Mouse (Mus musculus) liver, postnatal 0 days (tissue): ENCODE measurements around the gene Cacng4. TPM values are rescaled to one million over a fixed set of nuclear protein-coding genes. Genes with fewer than 3 reads are reported as not detected.
A peak's percentile ranks its signal among the peaks of the same experiment; 100 is the strongest.

Experiments used
- ATAC-seq: fragments of 200-750 bp; cut with Nextera tagmentation; 2 replicates; pipeline ENCODE4 v1.8.0; 2017; ENCODE audit warnings: mild to moderate bottlenecking, moderate library complexity
- DNase-seq: peaks from one replicate; pipeline ENCODE4 v3.0.0-alpha.2; 2016
- H3K27ac ChIP-seq: fragments of 300-500 bp; sonication (generic); 2 replicates; pipeline ENCODE4 v1.5.1; 2014; ENCODE audit warnings: antibody characterized with exemption, moderate library complexity, mild to moderate bottlenecking, low read depth
- H3K27me3 ChIP-seq: fragments of 300-500 bp; sonication (generic); 2 replicates; pipeline ENCODE4 v1.6.1; 2014; ENCODE audit warnings: low read length, control low read depth, mixed read lengths; ENCODE audit not compliant: insufficient read depth
- H3K36me3 ChIP-seq: fragments of 300-500 bp; sonication (generic); replicated peaks from 2 replicates; pipeline ENCODE4 v1.6.1; 2014; ENCODE audit warnings: mild to moderate bottlenecking, control low read depth, low read length, moderate library complexity, mixed read lengths; ENCODE audit not compliant: insufficient read depth
- H3K4me1 ChIP-seq: fragments of 300-500 bp; sonication (generic); 2 replicates; pipeline ENCODE4 v1.6.1; 2014; ENCODE audit warnings: antibody characterized with exemption, mild to moderate bottlenecking, control low read depth; ENCODE audit not compliant: insufficient read depth
- H3K4me2 ChIP-seq: fragments of 300-500 bp; sonication (generic); 2 replicates; pipeline ENCODE4 v1.6.1; 2014; ENCODE audit warnings: low read depth, mild to moderate bottlenecking, low read length, moderate library complexity, mixed read lengths
- H3K4me3 ChIP-seq: fragments of 300-500 bp; sonication (generic); 2 replicates; pipeline ENCODE4 v1.5.1; 2014; ENCODE audit warnings: low read depth, low read length
- H3K9ac ChIP-seq: fragments of 300-500 bp; sonication (generic); replicated peaks from 2 replicates; pipeline ENCODE4 v1.6.1; 2014; ENCODE audit warnings: mild to moderate bottlenecking, moderate library complexity
- H3K9me3 ChIP-seq: fragments of 300-500 bp; sonication (generic); 2 replicates; pipeline ENCODE4 v1.6.1; 2016; ENCODE audit warnings: mild to moderate bottlenecking, control low read depth, low read length, mixed read lengths
- CTCF ChIP-seq: sonication (generic); IDR thresholded peaks from 2 replicates; pipeline ENCODE4 v1.5.1; 2016; ENCODE audit warnings: antibody characterized with exemption, low read depth
- EP300 ChIP-seq: IDR thresholded peaks from 2 replicates; pipeline ENCODE4 v1.6.1; 2016; ENCODE audit warnings: antibody characterized with exemption, low read depth, mild to moderate bottlenecking
- WGBS: fragments of 180-500 bp; shearing (Covaris S2); extraction: QIAGEN DNeasy Blood & Tissue Kit; methylation state at CpG from one replicate; pipeline ENCODE4 v1.1.7; 2014; ENCODE audit not compliant: insufficient replicate concordance; 5-methylcytosine and 5-hydroxymethylcytosine counted together
- polyA plus RNA-seq: library from polyadenylated mRNA; unstranded; fragments of >200 nt; fragmentation: Nextera tagmentation; extraction: Ambion mirVana; gene quantifications from 2 replicates; pipeline ENCODE4 v1.2.1, GENCODE M21; 2015

Cacng4 gene
- polyA plus RNA-seq, 1 experiment from 2014 or later: not detected

DNA sequence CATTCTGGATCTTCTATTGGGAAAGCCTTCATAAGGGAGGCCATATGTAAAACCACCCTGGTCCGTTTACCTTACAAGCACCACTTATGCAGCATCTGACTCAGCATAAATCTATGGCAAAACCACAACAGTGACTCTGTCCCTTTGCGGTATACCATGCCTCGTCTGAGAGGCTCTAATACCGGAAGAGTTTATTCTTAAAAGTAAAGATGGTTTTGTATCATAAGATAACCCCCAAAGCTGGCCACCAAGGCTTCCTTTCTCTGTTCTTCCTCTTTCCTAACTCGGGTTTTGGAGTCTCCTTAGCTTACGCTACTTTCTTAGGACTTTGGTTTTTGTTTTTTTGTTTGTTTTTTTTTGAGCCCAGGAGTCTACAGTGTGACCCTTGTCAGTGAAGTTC is 101.0 kb downstream of the Cacng4 start:
- no peak overlapping the region for H3K4me2 ChIP-seq
- H3K27ac ChIP-seq: no peak overlapping the region
- 0 out of 2 replicates have a peak, but pooled peaks cover 2% of the 10 kb centered on the region for H3K4me1 ChIP-seq
- H3K9me3 ChIP-seq: no peaks in the 10 kb centered on the region
- no peak for ATAC-seq
- DNase-seq: no peak
- no peak overlapping the region for H3K4me3 ChIP-seq
- WGBS: 36% methylated on average over 6 of the region's 6 CpGs
- peaks cover 1% of the 10 kb centered on the region; the same call in 1 of the 2 replicates for H3K36me3 ChIP-seq
- no peak overlapping the region for H3K9ac ChIP-seq
- no peaks in the 10 kb centered on the region for H3K27me3 ChIP-seq
- TF ChIP-seq CTCF: no peak
- peak; percentile 13; the same call in 1 of the 2 replicates for TF ChIP-seq EP300

DNA sequence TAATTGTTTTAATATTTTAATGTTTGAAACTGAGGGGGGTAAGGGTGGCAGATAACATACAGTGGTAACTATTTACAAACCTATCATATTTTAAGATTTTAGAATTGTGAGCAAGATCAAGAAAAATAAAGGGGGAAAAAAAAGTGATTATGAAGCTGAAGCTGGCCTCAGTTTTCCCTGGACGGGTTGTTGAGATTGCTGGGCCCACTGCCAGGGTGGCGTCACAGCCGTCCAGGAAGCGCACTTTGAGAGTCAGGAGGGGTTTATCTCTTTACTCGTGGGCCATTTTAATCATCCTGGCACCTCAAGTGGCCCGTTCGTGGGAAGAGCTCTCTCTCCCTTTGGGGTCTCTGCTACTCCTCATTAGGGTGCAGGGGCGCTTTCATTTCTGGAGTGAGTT is 102.8 kb downstream of the Cacng4 start:
- no peak for TF ChIP-seq EP300
- TF ChIP-seq CTCF: no peak
- Histone ChIP-seq H3K4me3 (no peak overlapping the region), H3K9ac (no peak overlapping the region), H3K9me3 (no peaks in the 10 kb centered on the region), H3K4me1 (0 out of 2 replicates have a peak, but pooled peaks cover 2% of the 10 kb centered on the region), H3K27me3 (no peaks in the 10 kb centered on the region), H3K27ac (no peak overlapping the region), H3K4me2 (no peak overlapping the region), H3K36me3 (peaks cover 5% of the 10 kb centered on the region)
- WGBS: 55% methylated on average over 8 of the region's 8 CpGs
- DNase-seq: no peak
- no peak for ATAC-seq

DNA sequence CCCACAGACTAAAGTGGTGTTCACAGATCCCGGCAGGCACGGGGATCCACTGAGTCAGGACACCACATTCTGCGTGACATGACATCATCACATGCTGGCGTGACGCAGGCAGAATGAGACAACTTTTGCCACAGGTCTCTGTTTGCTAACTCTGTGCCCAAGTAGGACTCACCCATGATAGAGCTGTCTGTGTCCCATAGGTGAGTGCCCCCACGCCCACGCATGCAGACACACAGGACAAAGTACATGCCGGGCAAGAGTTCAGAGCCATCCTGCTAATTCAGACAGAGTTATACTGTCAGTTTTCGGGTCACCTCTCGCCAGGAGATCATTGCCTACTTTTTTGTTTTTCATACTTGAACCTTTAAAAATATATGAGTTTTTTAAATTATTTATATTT is 105.9 kb downstream of the Cacng4 start:
- TF ChIP-seq EP300 (no peak), CTCF (no peak)
- Histone ChIP-seq H3K4me1 (0 out of 2 replicates have a peak, but pooled peaks cover 2% of the 10 kb centered on the region), H3K27ac (peak overlapping the region; percentile 76), H3K27me3 (no peaks in the 10 kb centered on the region), H3K36me3 (peaks cover 24% of the 10 kb centered on the region), H3K9ac (no peak overlapping the region), H3K9me3 (no peaks in the 10 kb centered on the region), H3K4me2 (no peak overlapping the region), H3K4me3 (no peak overlapping the region)
- ATAC-seq (peak; percentile 98), DNase-seq (peak; percentile 63)
- 72% methylated on average over 10 of the region's 10 CpGs for WGBS

DNA sequence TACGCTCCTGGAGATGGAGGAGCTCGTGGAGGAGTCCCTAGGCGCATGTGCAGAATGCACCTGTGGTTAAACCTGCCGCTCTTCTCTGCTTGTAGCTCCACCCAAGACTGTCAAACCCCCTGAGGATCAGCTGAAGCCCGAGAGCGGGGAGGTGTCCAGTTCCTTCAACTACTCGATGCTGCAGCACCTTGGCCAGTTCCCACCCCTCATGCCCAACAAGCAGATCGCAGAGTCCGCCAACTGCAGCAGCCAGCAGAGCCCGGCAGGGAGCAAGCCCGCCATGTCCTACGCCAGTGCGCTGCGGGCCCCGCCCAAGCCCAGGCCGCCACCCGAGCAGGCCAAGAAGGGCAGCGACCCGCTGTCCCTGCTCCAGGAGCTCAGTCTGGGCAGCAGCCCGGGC is 108.1 kb downstream of the Cacng4 start:
- peaks cover 24% of the 10 kb centered on the region for H3K36me3 ChIP-seq
- TF ChIP-seq EP300 (no peak), CTCF (no peak)
- H3K9ac ChIP-seq: no peak overlapping the region
- H3K4me1 ChIP-seq: 0 out of 2 replicates have a peak, but pooled peaks cover 2% of the 10 kb centered on the region
- ATAC-seq (no peak), DNase-seq (no peak)
- H3K27ac ChIP-seq: no peak overlapping the region
- H3K4me3 ChIP-seq: no peak overlapping the region
- H3K9me3 ChIP-seq: no peaks in the 10 kb centered on the region
- 88% methylated on average over 20 of the region's 20 CpGs for WGBS
- no peaks in the 10 kb centered on the region for H3K27me3 ChIP-seq
- no peak overlapping the region for H3K4me2 ChIP-seq

DNA sequence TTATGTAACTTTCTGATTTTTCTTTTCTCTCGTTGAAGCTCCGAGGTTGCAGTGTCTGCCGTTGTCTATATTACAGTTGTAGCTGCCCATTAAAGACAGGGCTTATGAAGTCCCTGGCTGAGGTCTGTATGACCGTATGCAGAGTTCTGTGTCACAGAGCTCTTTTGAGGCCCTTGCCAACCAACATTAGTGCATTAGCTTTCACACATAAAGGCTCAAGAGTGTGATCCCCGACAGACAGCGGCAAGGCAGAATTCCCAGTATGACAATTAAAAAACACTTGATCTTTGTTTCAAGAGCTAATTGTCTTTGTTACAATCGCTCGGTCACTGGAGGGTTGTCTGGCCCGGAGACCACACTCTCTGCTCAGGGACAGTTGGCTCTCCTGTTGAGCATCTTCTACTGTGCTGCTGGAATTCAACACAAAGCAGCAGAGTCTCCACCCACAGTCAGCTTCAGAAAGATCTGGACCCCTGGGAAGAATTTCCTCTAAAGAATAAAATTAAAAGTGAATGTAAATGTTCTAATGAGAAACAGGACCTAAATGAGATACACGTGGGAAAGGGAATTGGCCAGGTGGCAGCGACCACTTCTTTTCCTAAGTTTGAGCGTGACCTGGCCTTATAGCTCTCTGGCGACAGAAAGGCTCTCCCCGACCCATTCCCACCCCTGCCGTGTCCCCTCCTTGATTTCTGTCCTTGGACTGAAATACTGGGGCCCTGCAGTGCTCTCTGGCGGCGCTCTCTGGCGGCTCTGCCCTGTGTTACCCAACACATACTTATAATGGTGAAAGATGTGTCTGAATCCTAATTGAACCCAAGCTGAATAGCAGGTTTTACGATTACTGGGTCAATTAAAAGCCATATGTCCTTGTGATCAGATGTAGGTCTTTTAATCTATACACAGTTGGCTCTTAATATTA is 110.6 kb downstream of the Cacng4 start:
- Histone ChIP-seq H3K4me2 (no peak overlapping the region), H3K4me1 (no peaks in the 10 kb centered on the region), H3K27ac (no peak overlapping the region), H3K4me3 (no peak overlapping the region), H3K27me3 (no peaks in the 10 kb centered on the region), H3K9ac (no peak overlapping the region), H3K36me3 (peaks cover 24% of the 10 kb centered on the region), H3K9me3 (no peaks in the 10 kb centered on the region)
- WGBS: 88% methylated on average over 19 of the region's 19 CpGs
- no peak for TF ChIP-seq CTCF
- TF ChIP-seq EP300: no peak
- DNase-seq (no peak), ATAC-seq (no peak)

DNA sequence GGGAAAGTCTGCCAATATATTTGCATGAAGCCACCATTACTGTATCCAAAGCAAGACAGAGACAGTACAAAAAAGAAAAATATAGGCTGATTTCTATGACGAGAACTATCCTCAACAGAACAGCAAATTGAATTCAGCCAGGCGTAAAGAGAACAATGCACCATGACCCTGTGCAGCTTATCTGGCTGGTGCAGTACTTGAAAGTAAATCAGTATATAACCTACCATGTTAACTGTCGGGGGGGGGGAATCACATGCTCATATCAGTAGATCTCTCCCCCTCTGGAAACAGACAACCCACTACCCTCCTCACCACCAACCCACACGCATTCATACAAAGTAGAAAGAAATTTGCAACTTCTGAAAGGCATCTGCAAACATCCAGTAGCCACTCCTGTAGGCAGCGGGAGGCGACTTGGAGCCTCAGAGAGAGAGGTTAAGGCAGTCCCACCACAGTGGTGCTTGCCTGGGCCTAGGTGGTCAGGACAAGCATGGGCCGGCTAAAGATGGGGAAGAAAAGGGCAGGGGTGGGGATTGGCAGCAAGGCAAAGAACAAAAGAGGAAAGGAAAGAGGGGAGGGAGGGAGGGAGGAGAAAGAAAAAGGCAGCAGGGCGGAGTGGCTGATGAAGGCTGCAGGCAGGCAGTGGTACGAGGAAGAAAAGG is 111.5 kb downstream of the Cacng4 start:
- H3K4me2 ChIP-seq: no peak overlapping the region
- 80% methylated on average over 9 of the region's 9 CpGs for WGBS
- DNase-seq: no peak
- H3K27me3 ChIP-seq: no peaks in the 10 kb centered on the region
- H3K4me3 ChIP-seq: no peak overlapping the region
- TF ChIP-seq CTCF (no peak), EP300 (no peak)
- H3K27ac ChIP-seq: no peak overlapping the region
- H3K9ac ChIP-seq: no peak overlapping the region
- no peak for ATAC-seq
- no peaks in the 10 kb centered on the region for H3K9me3 ChIP-seq
- H3K36me3 ChIP-seq: peaks cover 20% of the 10 kb centered on the region
- no peaks in the 10 kb centered on the region for H3K4me1 ChIP-seq

Other genes starting within 250 kb of the Cacng4 start
- gene Helz, start 246.6 kb downstream of the Cacng4 start, polyA plus RNA-seq: 3.1 and 3.3 TPM in 2 replicates
- gene Cacng1, start 78.0 kb downstream of the Cacng4 start, polyA plus RNA-seq: 0.81 and 1.7 TPM in 2 replicates
- not detected in 2 replicates for gene Cacng5, start 120.5 kb upstream of the Cacng4 start, polyA plus RNA-seq